In the genomic region with DNA sequence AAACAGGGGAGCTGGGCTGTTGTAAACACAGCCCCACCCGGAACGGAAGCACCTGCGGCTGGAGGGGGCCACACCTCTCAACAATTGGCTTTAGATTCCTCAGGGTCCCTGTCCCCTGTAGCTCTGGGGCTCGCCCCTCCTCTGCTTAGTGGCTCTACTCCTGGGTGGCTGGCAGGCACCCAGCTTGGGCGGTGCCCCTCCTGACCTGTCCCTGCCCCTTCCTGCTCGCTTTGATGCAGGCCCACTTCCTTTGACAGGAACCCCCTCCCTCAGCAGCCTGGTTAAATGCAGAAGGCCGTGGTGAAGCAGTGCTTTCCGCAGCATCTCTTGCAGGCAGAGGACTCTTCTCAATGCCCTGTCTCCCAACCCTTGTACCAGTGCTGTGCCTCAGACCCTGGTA, we compare ENCODE assay signal across 8 mouse cellular contexts. TPM values are rescaled to one million over a fixed set of nuclear protein-coding genes. Genes with fewer than 3 reads are reported as not detected.
DNase-seq lines count a peak whose midpoint lies in the region; ATAC-seq and TF ChIP-seq lines count a peak whose summit lies in the region.

No protein-coding gene starts in this region.

- peaks cover 11% of the 10 kb centered on the region for H3K4me1 ChIP-seq in kidney, adult 2 months (ENCODE audit: control insufficient read depth, insufficient read depth, low read length)
- H3K4me1 ChIP-seq in bone marrow, adult 2 months (ENCODE audit: control insufficient read depth, insufficient read depth, low read length) = peaks cover 11% of the 10 kb centered on the region; the same call in 1 of the 2 replicates
- H3K4me1 ChIP-seq in lung, embryonic 14.5 days (ENCODE audit: insufficient read depth) = peaks cover 12% of the 10 kb centered on the region
- H3K4me1 ChIP-seq in stomach, embryonic 15.5 days = peaks cover 34% of the 10 kb centered on the region

- no peaks in the 10 kb centered on the region for H3K9me3 ChIP-seq in lung, embryonic 14.5 days (ENCODE audit: low read depth, low read length)
- H3K9me3 ChIP-seq in stomach, embryonic 15.5 days = no peaks in the 10 kb centered on the region

- H3K9ac ChIP-seq in lung, embryonic 14.5 days = peak overlapping the region; percentile 1; the same call in 1 of the 2 replicates
- H3K9ac ChIP-seq in stomach, embryonic 15.5 days = no peak overlapping the region

- DNase-seq in kidney, adult 2 months = peak; percentile 81
- DNase-seq in kidney, adult 8-10 months = no peak
- DNase-seq in lung, embryonic 14.5 days = peak; percentile 58
- DNase-seq in left cerebral cortex, postnatal 25 days (ENCODE audit: low spot score in 2 of 2) = no peak

- peak; percentile 7 for TF ChIP-seq POLR2A in kidney, adult 2 months (IDR thresholded peaks at IDR 0.05; ENCODE audit: low read depth, low read length)
- peak; percentile 17; the same call in 1 of the 2 replicates for TF ChIP-seq POLR2A in bone marrow, adult 2 months (IDR thresholded peaks at IDR 0.05; ENCODE audit: borderline replicate concordance, control insufficient read depth, low read depth, low read length)

- peaks cover 9% of the 10 kb centered on the region; the same call in 1 of the 2 replicates for H3K36me3 ChIP-seq in kidney, adult 2 months (ENCODE audit: control insufficient read depth, insufficient read depth, low read length)
- peaks cover 67% of the 10 kb centered on the region for H3K36me3 ChIP-seq in lung, embryonic 14.5 days (ENCODE audit: insufficient read depth)
- H3K36me3 ChIP-seq in stomach, embryonic 15.5 days = peaks cover 52% of the 10 kb centered on the region

- intact Hi-C loops in left cerebral cortex, postnatal 25 days (cut with DNase I) = no loop called here

- WGBS in kidney, adult 2 months = 43% methylated on average over 8 of the region's 8 CpGs
- WGBS in bone marrow, adult 2 months = 9% methylated on average over 8 of the region's 8 CpGs
- WGBS in lung, embryonic 14.5 days = 50% methylated on average over 8 of the region's 8 CpGs
- 36% methylated on average over 8 of the region's 8 CpGs for WGBS in stomach, embryonic 15.5 days

- peak overlapping the region; percentile 12; the same call in 1 of the 2 replicates for H3K4me3 ChIP-seq in kidney, adult 2 months (ENCODE audit: insufficient read depth, low read depth, low read length)
- H3K4me3 ChIP-seq in bone marrow, adult 2 months (replicated peaks; ENCODE audit: control insufficient read depth, low read depth, low read length) = peak overlapping the region; percentile 25
- H3K4me3 ChIP-seq in lung, embryonic 14.5 days (ENCODE audit: low read depth, low read length) = no peak overlapping the region
- H3K4me3 ChIP-seq in stomach, embryonic 15.5 days (replicated peaks) = no peak overlapping the region

- TF ChIP-seq CTCF in kidney, adult 2 months (conservative IDR thresholded peaks at IDR 0.05; ENCODE audit: insufficient read depth, insufficient read length, low read depth, low read length) = no peak
- no peak for TF ChIP-seq CTCF in bone marrow, adult 2 months (IDR thresholded peaks at IDR 0.05; ENCODE audit: control insufficient read depth, insufficient read depth, low read length)
- no peak for TF ChIP-seq CTCF in lung, embryonic 14.5 days (IDR thresholded peaks at IDR 0.05; ENCODE audit: low read depth)

- peak overlapping the region; percentile 81; the same call in 1 of the 2 replicates for H3K4me2 ChIP-seq in lung, embryonic 14.5 days
- peak overlapping the region; percentile 14 for H3K4me2 ChIP-seq in stomach, embryonic 15.5 days

- H3K27me3 ChIP-seq in kidney, adult 2 months (replicated peaks; ENCODE audit: control insufficient read depth, insufficient read depth, low read length) = no peaks in the 10 kb centered on the region
- H3K27me3 ChIP-seq in lung, embryonic 14.5 days (ENCODE audit: insufficient read depth, low read length) = no peaks in the 10 kb centered on the region
- H3K27me3 ChIP-seq in stomach, embryonic 15.5 days (replicated peaks) = no peaks in the 10 kb centered on the region

- peak overlapping the region; percentile 40; the same call in 1 of the 2 replicates for H3K27ac ChIP-seq in kidney, adult 2 months (ENCODE audit: insufficient read depth, low read depth, low read length)
- H3K27ac ChIP-seq in bone marrow, adult 2 months (ENCODE audit: control insufficient read depth, insufficient read depth, low read depth, low read length, poor library complexity) = peak overlapping the region; percentile 76
- H3K27ac ChIP-seq in lung, embryonic 14.5 days (ENCODE audit: low read depth) = no peak overlapping the region; the same call in 1 of the 2 replicates
- H3K27ac ChIP-seq in stomach, embryonic 15.5 days = 0 out of 2 replicates have a peak overlapping the region, but pooled peaks have one; percentile 41

- ATAC-seq in hematopoietic stem cell, adult 5-6 weeks (replicated peaks in 1 of 2; ENCODE audit: insufficient read depth in 1 of 2, low FRiP score in 2 of 2, low TSS enrichment in 1 of 2, low read depth in 1 of 2, poor library complexity in 2 of 2, severe bottlenecking in 2 of 2) = peak; percentile 40 to 48
- no peak for ATAC-seq in lung, embryonic 14.5 days (ENCODE audit: insufficient read depth)
- no peak for ATAC-seq in stomach, embryonic 15.5 days (ENCODE audit: insufficient read depth, low FRiP score, low read depth)
- no peak for ATAC-seq in erythroblast, adult 5-6 weeks (replicated peaks; ENCODE audit: low FRiP score, poor library complexity, severe bottlenecking)

RNA-seq across cellular contexts. Expression of gene Rps11, which starts 2.8 kb away (rescaled TPM):
- polyA plus RNA-seq in kidney, adult 2 months (2012; rRNA removed) = 176 and 310 TPM in 2 replicates
- polyA plus RNA-seq in bone marrow, adult 2 months (2011; ENCODE audit: insufficient read depth, insufficient read length, low replicate concordance, missing spikeins) = 982 and 1,240 TPM in 2 replicates
- 1,545 and 1,649 TPM in 2 replicates for total RNA-seq in hematopoietic stem cell, adult 5-6 weeks (2017)
- 1,873 and 1,878 TPM in 2 replicates for polyA plus RNA-seq in lung, embryonic 14.5 days (2014; fragmentation: Nextera tagmentation; extraction: Ambion mirVana)
- polyA plus RNA-seq in stomach, embryonic 15.5 days (2015; fragmentation: Nextera tagmentation; extraction: Ambion mirVana) = 1,420 and 1,462 TPM in 2 replicates
- total RNA-seq in erythroblast, adult 5-6 weeks (2015; ENCODE audit: low replicate concordance) = 604 and 677 TPM in 2 replicates
- total RNA-seq in erythroblast, adult 5-6 weeks (2017; ENCODE audit: low replicate concordance) = 233 and 238 TPM in 2 replicates
- total RNA-seq in left cerebral cortex, postnatal 25 days (2021) = 100 to 1,000 TPM; 410 to 413 TPM

RNA-seq across cellular contexts. Expression of gene Rpl13a, which starts 7.2 kb away (rescaled TPM):
- polyA plus RNA-seq in kidney, adult 2 months (2012; rRNA removed) = 1,329 and 1,360 TPM in 2 replicates
- polyA plus RNA-seq in bone marrow, adult 2 months (2011; ENCODE audit: insufficient read depth, insufficient read length, low replicate concordance, missing spikeins) = 2,527 and 4,441 TPM in 2 replicates
- total RNA-seq in hematopoietic stem cell, adult 5-6 weeks (2017) = 3,499 and 4,043 TPM in 2 replicates
- 1,527 and 1,587 TPM in 2 replicates for polyA plus RNA-seq in lung, embryonic 14.5 days (2014; fragmentation: Nextera tagmentation; extraction: Ambion mirVana)
- 1,296 and 1,308 TPM in 2 replicates for polyA plus RNA-seq in stomach, embryonic 15.5 days (2015; fragmentation: Nextera tagmentation; extraction: Ambion mirVana)
- 517 and 725 TPM in 2 replicates for total RNA-seq in erythroblast, adult 5-6 weeks (2015; ENCODE audit: low replicate concordance)
- total RNA-seq in erythroblast, adult 5-6 weeks (2017; ENCODE audit: low replicate concordance) = 475 and 688 TPM in 2 replicates
- 100 to 1,000 TPM; 630 to 639 TPM for total RNA-seq in left cerebral cortex, postnatal 25 days (2021)

RNA-seq across cellular contexts. Expression of gene Gm45713, which starts 14.6 kb away (rescaled TPM):
- 5.6 TPM in 2 replicates for polyA plus RNA-seq in kidney, adult 2 months (2012; rRNA removed)
- not detected in 2 replicates for polyA plus RNA-seq in bone marrow, adult 2 months (2011; ENCODE audit: insufficient read depth, insufficient read length, low replicate concordance, missing spikeins)
- 0.35 and 0.56 TPM in 2 replicates for total RNA-seq in hematopoietic stem cell, adult 5-6 weeks (2017)
- polyA plus RNA-seq in lung, embryonic 14.5 days (2014; fragmentation: Nextera tagmentation; extraction: Ambion mirVana) = 1.2 and 1.4 TPM in 2 replicates
- 0.42 TPM in 1 of 2 replicates, not detected in the other for polyA plus RNA-seq in stomach, embryonic 15.5 days (2015; fragmentation: Nextera tagmentation; extraction: Ambion mirVana)
- not detected in 2 replicates for total RNA-seq in erythroblast, adult 5-6 weeks (2015; ENCODE audit: low replicate concordance)
- not detected in 2 replicates for total RNA-seq in erythroblast, adult 5-6 weeks (2017; ENCODE audit: low replicate concordance)
- total RNA-seq in left cerebral cortex, postnatal 25 days (2021) = not detected

RNA-seq across cellular contexts. Expression of gene Flt3l, which starts 14.8 kb away (rescaled TPM):
- polyA plus RNA-seq in kidney, adult 2 months (2012; rRNA removed) = 36.8 and 37.7 TPM in 2 replicates
- polyA plus RNA-seq in bone marrow, adult 2 months (2011; ENCODE audit: insufficient read depth, insufficient read length, low replicate concordance, missing spikeins) = 32.5 and 85.0 TPM in 2 replicates
- 15.7 and 18.9 TPM in 2 replicates for total RNA-seq in hematopoietic stem cell, adult 5-6 weeks (2017)
- 0.72 and 1.1 TPM in 2 replicates for polyA plus RNA-seq in lung, embryonic 14.5 days (2014; fragmentation: Nextera tagmentation; extraction: Ambion mirVana)
- polyA plus RNA-seq in stomach, embryonic 15.5 days (2015; fragmentation: Nextera tagmentation; extraction: Ambion mirVana) = 2.2 and 2.5 TPM in 2 replicates
- 1.3 and 3.8 TPM in 2 replicates for total RNA-seq in erythroblast, adult 5-6 weeks (2015; ENCODE audit: low replicate concordance)
- 2.6 and 3.6 TPM in 2 replicates for total RNA-seq in erythroblast, adult 5-6 weeks (2017; ENCODE audit: low replicate concordance)
- 1 to 10 TPM; 3.3 to 5.4 TPM for total RNA-seq in left cerebral cortex, postnatal 25 days (2021)

RNA-seq across cellular contexts. Expression of gene Fcgrt, which starts 17.8 kb away (rescaled TPM):
- polyA plus RNA-seq in kidney, adult 2 months (2012; rRNA removed) = 240 and 244 TPM in 2 replicates
- 13.9 and 19.1 TPM in 2 replicates for polyA plus RNA-seq in bone marrow, adult 2 months (2011; ENCODE audit: insufficient read depth, insufficient read length, low replicate concordance, missing spikeins)
- 15.3 and 23.1 TPM in 2 replicates for total RNA-seq in hematopoietic stem cell, adult 5-6 weeks (2017)
- 56.4 and 57.0 TPM in 2 replicates for polyA plus RNA-seq in lung, embryonic 14.5 days (2014; fragmentation: Nextera tagmentation; extraction: Ambion mirVana)
- 92.1 and 94.1 TPM in 2 replicates for polyA plus RNA-seq in stomach, embryonic 15.5 days (2015; fragmentation: Nextera tagmentation; extraction: Ambion mirVana)
- 2.5 and 7.3 TPM in 2 replicates for total RNA-seq in erythroblast, adult 5-6 weeks (2015; ENCODE audit: low replicate concordance)
- total RNA-seq in erythroblast, adult 5-6 weeks (2017; ENCODE audit: low replicate concordance) = 10.3 and 11.4 TPM in 2 replicates
- total RNA-seq in left cerebral cortex, postnatal 25 days (2021) = 10 to 100 TPM; 22.7 to 24.1 TPM

Comparison
In these comparisons a context has a peak if more than half of its experiments do, and no peak if none do; other contexts are left out.
1. DNase-seq: peak in kidney, adult 2 months (single experiment) and lung, embryonic 14.5 days (single experiment); none in kidney, adult 8-10 months (0 of 2) and left cerebral cortex, postnatal 25 days (0 of 2).
2. H3K4me3 ChIP-seq: peak in kidney, adult 2 months (single experiment) and bone marrow, adult 2 months (single experiment); none in lung, embryonic 14.5 days (single experiment) and stomach, embryonic 15.5 days (single experiment).
3. ATAC-seq: peak in hematopoietic stem cell, adult 5-6 weeks (2 of 2); none in lung, embryonic 14.5 days (single experiment), stomach, embryonic 15.5 days (single experiment) and erythroblast, adult 5-6 weeks (single experiment).